Mouse (Mus musculus) E14TG2a.4 (cell line): Measurements from ENCODE around the gene Fbxo8.

Source experiments
- CTCF ChIP-seq: conservative IDR thresholded peaks from 2 replicates; pipeline ENCODE4 v1.5.1; 2014; ENCODE audit warnings: low read length
- POU5F1 ChIP-seq: IDR thresholded peaks from 2 replicates; pipeline ENCODE4 v1.6.1; 2014; ENCODE audit warnings: low read length, borderline replicate concordance

DNA sequence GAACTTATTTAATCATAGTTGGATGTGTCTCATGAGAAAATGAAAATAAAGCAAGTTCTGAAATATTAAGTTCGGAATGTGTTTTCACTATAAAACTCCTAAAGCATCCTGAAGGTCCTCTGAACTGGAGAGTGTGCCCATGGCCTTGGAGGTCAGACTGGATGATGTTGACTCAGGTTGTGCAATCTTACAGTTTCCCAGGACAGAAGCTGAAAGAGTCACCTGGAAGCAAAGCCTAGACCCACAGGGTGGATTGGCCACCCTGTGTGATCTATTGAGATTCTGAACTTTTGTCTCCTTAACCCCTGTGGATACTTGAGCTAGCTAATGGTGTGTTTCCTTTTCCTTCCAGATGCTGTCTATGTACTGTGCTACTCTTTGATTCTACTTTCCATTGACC is 40.2 kb downstream of the Fbxo8 start:
- TF ChIP-seq CTCF (no peak), POU5F1 (no peak)
